Mouse (Mus musculus): ENCODE measurements around the gene Rgs2. TPM values are rescaled to one million over a fixed set of nuclear protein-coding genes. Genes with fewer than 3 reads are reported as not detected.

The Rgs2 gene
- polyA plus RNA-seq, 1 experiment from 2014 or later = 12.0 TPM

DNA sequence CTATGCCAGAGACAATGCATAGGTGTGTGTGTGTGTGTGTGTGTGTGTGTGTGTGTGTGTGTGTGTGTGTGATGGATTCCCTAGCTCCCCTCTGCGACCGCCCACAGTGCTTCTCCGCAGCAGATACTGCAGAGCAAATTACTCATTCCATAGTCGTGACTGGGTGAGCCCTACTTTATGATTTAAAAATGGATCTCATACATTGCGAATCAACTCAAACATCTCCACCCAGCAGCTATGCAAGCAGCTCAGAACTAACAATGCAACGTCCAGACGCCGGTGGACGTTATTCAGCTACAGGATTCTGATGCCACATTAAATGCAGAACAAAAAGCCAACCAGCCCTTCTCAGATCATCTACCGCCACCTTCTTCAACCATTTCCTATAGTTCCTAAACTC is 545 bp downstream of the Rgs2 start:
- no peaks in the 10 kb centered on the region for H3K9me3 ChIP-seq (replicated peaks)
- 4% methylated on average over 10 of the region's 10 CpGs for WGBS (ENCODE audit: insufficient replicate concordance)
- peak overlapping the region; percentile 58 for H3K9ac ChIP-seq
- peaks cover 18% of the 10 kb centered on the region for H3K27me3 ChIP-seq
- ATAC-seq (ENCODE audit: insufficient read depth) = no peak
- H3K4me2 ChIP-seq = peak overlapping the region; percentile 87
- H3K4me1 ChIP-seq (replicated peaks) = peaks cover 15% of the 10 kb centered on the region
- peak overlapping the region; percentile 58 for H3K4me3 ChIP-seq (replicated peaks)
- no peaks in the 10 kb centered on the region for H3K36me3 ChIP-seq (replicated peaks)
- 0 out of 2 replicates have a peak overlapping the region, but pooled peaks have one; percentile 2 for H3K27ac ChIP-seq (replicated peaks)

GRCm38 (mm10) chr1:144002715-144003066 is 1.3 kb downstream of the Rgs2 start:
- no peaks in the 10 kb centered on the region for H3K36me3 ChIP-seq (replicated peaks)
- H3K4me1 ChIP-seq (replicated peaks) = peaks cover 15% of the 10 kb centered on the region
- no peak overlapping the region for H3K9ac ChIP-seq
- WGBS (ENCODE audit: insufficient replicate concordance) = 34% methylated on average over 4 of the region's 4 CpGs
- peaks cover 18% of the 10 kb centered on the region for H3K27me3 ChIP-seq
- peak overlapping the region; percentile 87 for H3K4me2 ChIP-seq
- H3K4me3 ChIP-seq (replicated peaks) = peak overlapping the region; percentile 58
- no peak for ATAC-seq (ENCODE audit: insufficient read depth)
- H3K27ac ChIP-seq (replicated peaks) = no peak overlapping the region
- no peaks in the 10 kb centered on the region for H3K9me3 ChIP-seq (replicated peaks)

DNA sequence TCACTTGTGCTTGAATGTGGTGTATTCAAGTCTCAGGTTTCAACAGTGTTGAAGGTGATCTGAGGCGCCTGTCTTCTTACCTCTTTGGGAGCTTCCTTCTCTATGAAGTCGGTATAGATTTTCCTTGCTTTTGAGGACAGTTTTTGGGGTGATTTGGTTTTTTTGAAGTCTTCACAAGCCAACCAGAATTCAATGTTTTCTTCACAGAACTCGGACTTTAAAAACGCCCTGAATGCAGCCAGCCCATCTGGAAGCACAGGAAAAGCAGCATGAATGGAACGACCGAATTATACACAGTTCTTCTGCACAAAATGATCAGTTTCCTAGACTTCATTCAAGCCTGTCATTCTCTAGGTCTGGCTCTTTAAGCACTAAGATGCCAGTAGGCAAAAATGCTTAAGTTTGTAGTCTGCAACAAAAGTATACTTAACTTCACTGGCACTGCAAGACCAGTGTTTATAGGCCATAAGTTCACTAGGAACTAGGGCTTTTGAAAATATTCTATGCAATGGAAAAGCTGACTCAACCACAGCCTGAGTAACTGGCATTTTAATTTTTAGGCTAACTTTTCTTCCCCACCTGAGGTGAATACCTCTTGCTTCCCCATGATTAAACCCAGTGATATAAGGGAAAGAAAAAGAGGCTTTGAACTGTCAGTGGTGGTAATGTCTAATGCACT is 1.8 kb downstream of the Rgs2 start:
- Histone ChIP-seq H3K4me1 (replicated peaks) (peaks cover 15% of the 10 kb centered on the region), H3K27me3 (peaks cover 18% of the 10 kb centered on the region), H3K36me3 (replicated peaks) (no peaks in the 10 kb centered on the region), H3K4me3 (replicated peaks) (peak overlapping the region; percentile 58), H3K27ac (replicated peaks) (0 out of 2 replicates have a peak overlapping the region, but pooled peaks have one; percentile 33), H3K4me2 (peak overlapping the region; percentile 87), H3K9ac (no peak overlapping the region), H3K9me3 (replicated peaks) (no peaks in the 10 kb centered on the region)
- ATAC-seq (ENCODE audit: insufficient read depth) = no peak
- WGBS (ENCODE audit: insufficient replicate concordance) = 60% methylated on average over 6 of the region's 6 CpGs

DNA sequence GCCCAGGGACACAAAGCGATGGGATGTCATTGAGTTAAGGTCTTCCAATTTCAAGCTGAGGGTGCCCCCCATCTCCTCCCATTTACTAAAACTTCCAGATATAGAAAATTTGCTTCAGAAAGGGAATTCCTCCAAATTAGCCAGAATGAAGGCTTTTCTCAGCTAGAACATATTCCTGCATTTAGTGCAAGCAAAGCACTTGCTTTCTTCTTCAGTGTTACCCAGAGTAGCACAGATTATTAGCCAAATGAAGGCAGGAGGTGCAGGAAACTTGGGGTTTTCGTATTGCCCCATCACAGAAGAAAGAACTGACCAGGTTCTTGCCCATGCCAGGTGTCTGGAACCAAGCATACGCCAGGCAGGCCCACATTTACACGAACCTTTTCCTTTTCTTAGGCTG is 3.7 kb downstream of the Rgs2 start:
- Histone ChIP-seq H3K4me3 (replicated peaks) (no peak overlapping the region), H3K9ac (no peak overlapping the region), H3K27me3 (peaks cover 18% of the 10 kb centered on the region), H3K4me1 (replicated peaks) (peaks cover 11% of the 10 kb centered on the region), H3K27ac (replicated peaks) (no peak overlapping the region), H3K9me3 (replicated peaks) (no peaks in the 10 kb centered on the region), H3K36me3 (replicated peaks) (no peaks in the 10 kb centered on the region), H3K4me2 (no peak overlapping the region)
- 57% methylated on average over 4 of the region's 4 CpGs for WGBS (ENCODE audit: insufficient replicate concordance)
- no peak for ATAC-seq (ENCODE audit: insufficient read depth)

- Histone ChIP-seq H3K27me3 (peaks cover 11% of the 10 kb centered on the region), H3K4me3 (replicated peaks) (no peak overlapping the region), H3K4me2 (no peak overlapping the region), H3K27ac (replicated peaks) (no peak overlapping the region), H3K9me3 (replicated peaks) (no peaks in the 10 kb centered on the region), H3K4me1 (replicated peaks) (peaks cover 6% of the 10 kb centered on the region), H3K36me3 (replicated peaks) (no peaks in the 10 kb centered on the region), H3K9ac (no peak overlapping the region)
- no peak for ATAC-seq (ENCODE audit: insufficient read depth)
- 16% methylated on average over 7 of the region's 7 CpGs for WGBS (ENCODE audit: insufficient replicate concordance)
Measured at GRCm38 (mm10) chr1:143999371-143999920, 4.5 kb downstream of the Rgs2 start.

DNA sequence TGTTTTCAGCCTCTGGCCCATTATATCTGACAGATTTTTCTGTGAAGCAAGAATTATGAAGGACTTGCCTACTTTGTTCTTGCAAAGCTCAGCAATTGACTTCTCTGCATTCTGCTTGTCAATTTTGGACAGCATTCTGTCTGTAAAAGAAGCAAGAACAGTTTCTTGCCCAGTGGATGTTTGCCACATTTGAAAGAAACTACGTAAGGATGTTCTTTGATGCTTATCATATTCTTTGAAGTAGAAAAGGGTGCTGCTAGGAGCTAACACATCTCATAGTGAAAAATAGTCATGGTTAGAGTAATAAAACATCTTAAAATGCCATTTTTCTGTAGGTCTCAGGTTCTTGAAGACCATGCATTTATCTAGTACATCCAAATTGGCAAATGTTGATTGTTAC is 10.9 kb downstream of the Rgs2 start:
- Histone ChIP-seq H3K36me3 (replicated peaks) (no peaks in the 10 kb centered on the region), H3K27me3 (no peaks in the 10 kb centered on the region), H3K27ac (replicated peaks) (no peak overlapping the region), H3K9me3 (replicated peaks) (no peaks in the 10 kb centered on the region), H3K4me1 (replicated peaks) (no peaks in the 10 kb centered on the region), H3K9ac (no peak overlapping the region), H3K4me2 (no peak overlapping the region), H3K4me3 (replicated peaks) (no peak overlapping the region)
- ATAC-seq (ENCODE audit: insufficient read depth) = no peak
- 54% methylated on average over 1 of the region's 1 CpGs for WGBS (ENCODE audit: insufficient replicate concordance)

GRCm38 (mm10) chr1:143992528-143992927 is 11.4 kb downstream of the Rgs2 start:
- Histone ChIP-seq H3K4me2 (no peak overlapping the region), H3K4me1 (replicated peaks) (no peaks in the 10 kb centered on the region), H3K36me3 (replicated peaks) (no peaks in the 10 kb centered on the region), H3K9me3 (replicated peaks) (no peaks in the 10 kb centered on the region), H3K4me3 (replicated peaks) (no peak overlapping the region), H3K27me3 (no peaks in the 10 kb centered on the region), H3K9ac (no peak overlapping the region), H3K27ac (replicated peaks) (no peak overlapping the region)
- 50% methylated on average over 2 of the region's 2 CpGs for WGBS (ENCODE audit: insufficient replicate concordance)
- no peak for ATAC-seq (ENCODE audit: insufficient read depth)

- Histone ChIP-seq H3K36me3 (replicated peaks) (no peaks in the 10 kb centered on the region), H3K9ac (no peak overlapping the region), H3K4me1 (replicated peaks) (no peaks in the 10 kb centered on the region), H3K27me3 (no peaks in the 10 kb centered on the region), H3K9me3 (replicated peaks) (no peaks in the 10 kb centered on the region), H3K27ac (replicated peaks) (no peak overlapping the region), H3K4me2 (no peak overlapping the region), H3K4me3 (replicated peaks) (no peak overlapping the region)
- no peak for ATAC-seq (ENCODE audit: insufficient read depth)
- 10% methylated on average over 5 of the region's 5 CpGs for WGBS (ENCODE audit: insufficient replicate concordance)
Measured at GRCm38 (mm10) chr1:143990263-143990662, 13.7 kb downstream of the Rgs2 start.

DNA sequence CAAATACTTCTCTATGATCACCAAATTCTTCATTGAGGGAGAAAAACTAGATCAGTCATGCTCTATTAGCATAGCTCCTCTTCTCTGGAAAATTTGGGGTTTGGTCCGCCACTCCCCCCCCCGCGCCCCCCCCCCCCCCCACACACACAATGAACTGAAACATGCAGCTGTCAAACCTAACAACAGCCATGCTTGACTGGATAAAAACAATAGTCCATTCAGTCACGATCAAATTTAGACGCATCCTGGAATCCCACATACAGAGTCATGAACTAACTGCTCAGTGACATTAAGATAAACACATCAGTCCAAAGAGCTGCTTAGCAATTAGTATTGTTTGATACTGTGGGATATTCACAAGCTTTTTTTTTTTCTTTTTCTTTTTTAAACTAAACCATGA is 14.2 kb downstream of the Rgs2 start:
- no peak overlapping the region for H3K4me2 ChIP-seq
- H3K4me3 ChIP-seq (replicated peaks) = no peak overlapping the region
- H3K36me3 ChIP-seq (replicated peaks) = no peaks in the 10 kb centered on the region
- H3K27me3 ChIP-seq = no peaks in the 10 kb centered on the region
- no peaks in the 10 kb centered on the region for H3K4me1 ChIP-seq (replicated peaks)
- WGBS (ENCODE audit: insufficient replicate concordance) = 65% methylated on average over 5 of the region's 5 CpGs
- H3K27ac ChIP-seq (replicated peaks) = no peak overlapping the region
- no peak for ATAC-seq (ENCODE audit: insufficient read depth)
- H3K9ac ChIP-seq = no peak overlapping the region
- no peaks in the 10 kb centered on the region for H3K9me3 ChIP-seq (replicated peaks)

- no peaks in the 10 kb centered on the region for H3K9me3 ChIP-seq (replicated peaks)
- no peak overlapping the region for H3K4me3 ChIP-seq (replicated peaks)
- no peaks in the 10 kb centered on the region for H3K36me3 ChIP-seq (replicated peaks)
- no peak overlapping the region for H3K4me2 ChIP-seq
- no peaks in the 10 kb centered on the region for H3K27me3 ChIP-seq
- H3K27ac ChIP-seq (replicated peaks) = no peak overlapping the region
- 20% methylated on average over 6 of the region's 6 CpGs for WGBS (ENCODE audit: insufficient replicate concordance)
- H3K9ac ChIP-seq = no peak overlapping the region
- H3K4me1 ChIP-seq (replicated peaks) = no peaks in the 10 kb centered on the region
- no peak for ATAC-seq (ENCODE audit: insufficient read depth)
Measured at GRCm38 (mm10) chr1:143988756-143989155, 15.2 kb downstream of the Rgs2 start.

DNA sequence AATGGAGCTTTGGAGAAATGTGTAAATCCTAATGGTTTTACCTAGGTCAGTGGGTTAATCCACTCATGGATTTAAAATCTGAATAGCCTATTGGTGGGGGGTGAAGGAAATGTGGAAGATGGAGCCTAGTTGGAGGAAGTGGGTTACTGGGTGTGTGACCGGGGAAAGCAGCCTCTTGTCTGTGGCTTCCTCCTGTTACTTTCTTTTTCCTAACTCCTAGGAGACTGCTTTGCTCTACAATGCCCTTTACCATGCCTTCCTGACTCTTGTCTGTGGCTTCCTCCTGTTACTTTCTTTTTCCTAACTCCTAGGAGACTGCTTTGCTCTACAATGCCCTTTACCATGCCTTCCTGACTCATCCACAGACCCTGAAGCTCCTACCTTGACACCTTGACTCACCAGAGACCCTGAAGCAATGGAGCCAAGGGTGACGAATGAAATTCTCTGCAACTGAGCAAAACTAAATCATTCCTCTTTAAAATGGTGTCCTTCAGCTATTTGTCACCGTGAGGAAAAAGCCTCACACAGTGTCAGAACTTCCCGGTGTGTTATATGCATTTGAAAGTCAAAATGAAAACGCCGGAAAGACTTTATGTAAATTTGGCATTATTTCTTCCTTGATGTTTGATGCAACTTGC is 18.9 kb downstream of the Rgs2 start:
- WGBS (ENCODE audit: insufficient replicate concordance) = 52% methylated on average over 6 of the region's 6 CpGs
- Histone ChIP-seq H3K9ac (no peak overlapping the region), H3K9me3 (replicated peaks) (no peaks in the 10 kb centered on the region), H3K4me1 (replicated peaks) (no peaks in the 10 kb centered on the region), H3K27me3 (no peaks in the 10 kb centered on the region), H3K36me3 (replicated peaks) (no peaks in the 10 kb centered on the region), H3K4me2 (no peak overlapping the region), H3K27ac (replicated peaks) (no peak overlapping the region), H3K4me3 (replicated peaks) (no peak overlapping the region)
- no peak for ATAC-seq (ENCODE audit: insufficient read depth)

Data from liver, embryonic 15.5 days (tissue).